Mouse (Mus musculus) bone marrow, adult 2 months (tissue): ENCODE results near the gene Rbm4b.

Experiments
- CTCF ChIP-seq: fragments of 200-500 bp; IDR thresholded peaks from 2 replicates; pipeline ENCODE4 v1.5.1; 2011; ENCODE audit warnings: low read length, control low read depth; ENCODE audit not compliant: control insufficient read depth, insufficient read depth
- POLR2A ChIP-seq: fragments of 200-500 bp; IDR thresholded peaks from 2 replicates; pipeline ENCODE4 v1.6.1; 2011; ENCODE audit warnings: low read depth, mild to moderate bottlenecking, control low read depth, low read length, borderline replicate concordance; ENCODE audit not compliant: control insufficient read depth

DNA sequence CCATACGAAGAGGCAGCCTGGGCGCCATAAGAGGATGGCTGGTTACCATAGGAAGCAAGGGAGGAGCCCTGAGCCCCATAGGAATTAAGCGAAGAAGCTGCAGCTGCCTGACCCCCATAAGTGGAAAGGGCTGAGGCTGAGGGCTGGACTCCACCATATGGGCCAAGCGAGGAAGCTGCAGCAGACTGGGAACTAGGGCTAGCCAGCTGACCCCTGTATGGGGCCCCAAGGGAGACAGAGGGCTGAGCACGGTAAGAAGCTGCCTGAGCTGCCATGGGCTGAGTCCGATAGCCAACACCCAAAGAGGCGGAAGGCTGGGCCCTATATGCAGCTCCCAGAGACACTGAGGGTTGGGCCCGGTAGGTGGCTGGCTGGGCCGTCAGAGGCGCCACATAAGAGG lies 47.0 kb downstream of the Rbm4b start:
- no peak for TF ChIP-seq CTCF
- no peak for TF ChIP-seq POLR2A
